Mouse (Mus musculus): ENCODE measurements around the gene Ctsd.

The Ctsd gene

GRCm38 (mm10) chr7:142400112-142400749 lies 12.4 kb upstream of the Ctsd start:
- DNase-seq (ENCODE audit: extremely low spot score, low read depth, low spot score) = no peak

GRCm38 (mm10) chr7:142399250-142399649 lies 11.4 kb upstream of the Ctsd start:
- DNase-seq (ENCODE audit: extremely low spot score, low read depth, low spot score) = no peak

- DNase-seq (ENCODE audit: extremely low spot score, low read depth, low spot score) = no peak
Observed at GRCm38 (mm10) chr7:142398052-142398451, 10.2 kb upstream of the Ctsd start.

- DNase-seq (ENCODE audit: extremely low spot score, low read depth, low spot score) = no peak
Observed at GRCm38 (mm10) chr7:142396611-142397010, 8.8 kb upstream of the Ctsd start.

- no peak for DNase-seq (ENCODE audit: extremely low spot score, low read depth, low spot score)
Observed at GRCm38 (mm10) chr7:142395472-142395871, 7.6 kb upstream of the Ctsd start.

GRCm38 (mm10) chr7:142394261-142395190 lies 6.7 kb upstream of the Ctsd start:
- no peak for DNase-seq (ENCODE audit: extremely low spot score, low read depth, low spot score)

GRCm38 (mm10) chr7:142393191-142393590 lies 5.4 kb upstream of the Ctsd start:
- DNase-seq (ENCODE audit: extremely low spot score, low read depth, low spot score) = no peak

- DNase-seq (ENCODE audit: extremely low spot score, low read depth, low spot score) = no peak
Observed at GRCm38 (mm10) chr7:142391609-142392008, 3.8 kb upstream of the Ctsd start.

GRCm38 (mm10) chr7:142391108-142391507 lies 3.3 kb upstream of the Ctsd start:
- no peak for DNase-seq (ENCODE audit: extremely low spot score, low read depth, low spot score)

- DNase-seq (ENCODE audit: extremely low spot score, low read depth, low spot score) = no peak
Observed at GRCm38 (mm10) chr7:142389961-142390650, 2.3 kb upstream of the Ctsd start.

GRCm38 (mm10) chr7:142388740-142389139 lies 902 bp upstream of the Ctsd start:
- DNase-seq (ENCODE audit: extremely low spot score, low read depth, low spot score) = no peak

GRCm38 (mm10) chr7:142388198-142388597 lies 360 bp upstream of the Ctsd start:
- DNase-seq (ENCODE audit: extremely low spot score, low read depth, low spot score) = no peak

- no peak for DNase-seq (ENCODE audit: extremely low spot score, low read depth, low spot score)
Observed at GRCm38 (mm10) chr7:142386621-142387201, 1.1 kb downstream of the Ctsd start.

GRCm38 (mm10) chr7:142385742-142386403 lies 2.0 kb downstream of the Ctsd start:
- no peak for DNase-seq (ENCODE audit: extremely low spot score, low read depth, low spot score)

- no peak for DNase-seq (ENCODE audit: extremely low spot score, low read depth, low spot score)
Observed at GRCm38 (mm10) chr7:142384306-142384705, 3.5 kb downstream of the Ctsd start.

- no peak for DNase-seq (ENCODE audit: extremely low spot score, low read depth, low spot score)
Observed at GRCm38 (mm10) chr7:142382567-142382966, 5.3 kb downstream of the Ctsd start, which contains the start of gene Gm49369. Gene Gm49369 (minus strand): TSS chr7:142382667.

- no peak for DNase-seq (ENCODE audit: extremely low spot score, low read depth, low spot score)
Observed at GRCm38 (mm10) chr7:142381175-142381574, 6.7 kb downstream of the Ctsd start.

- DNase-seq (ENCODE audit: extremely low spot score, low read depth, low spot score) = no peak
Observed at GRCm38 (mm10) chr7:142379186-142379585, 8.7 kb downstream of the Ctsd start.

- no peak for DNase-seq (ENCODE audit: extremely low spot score, low read depth, low spot score)
Observed at GRCm38 (mm10) chr7:142377233-142377925, 10.5 kb downstream of the Ctsd start.

- DNase-seq (ENCODE audit: extremely low spot score, low read depth, low spot score) = no peak
Observed at GRCm38 (mm10) chr7:142376096-142376495, 11.7 kb downstream of the Ctsd start.
